Mouse (Mus musculus) liver, embryonic 13.5 days (tissue): ENCODE data around the gene Lpar5. TPM values are rescaled to one million over a fixed set of nuclear protein-coding genes. Genes with fewer than 3 reads are reported as not detected.
"Not testable (repeated sequence)": the region's sequence is repeated elsewhere in the genome, so short reads cannot be mapped to it uniquely, and the experiment has no call there.

Source experiments
- ATAC-seq: fragments of 200-750 bp; cut with Nextera tagmentation; 2 replicates; pipeline ENCODE4 v1.8.0; 2017; ENCODE audit warnings: low read depth, mild to moderate bottlenecking, moderate number of reproducible peaks, moderate library complexity
- DNase-seq: peaks from one replicate; pipeline ENCODE4 v3.0.0; 2022
- H3K27ac ChIP-seq: fragments of 300-500 bp; sonication (generic); 2 replicates; pipeline ENCODE4 v1.5.1; 2015; ENCODE audit warnings: moderate library complexity, mild to moderate bottlenecking, inconsistent platforms
- H3K27me3 ChIP-seq: fragments of 300-500 bp; sonication (generic); 2 replicates; pipeline ENCODE4 v1.6.1; 2015; ENCODE audit warnings: mild to moderate bottlenecking, inconsistent platforms
- H3K36me3 ChIP-seq: fragments of 300-500 bp; sonication (generic); 2 replicates; pipeline ENCODE4 v1.6.1; 2015; ENCODE audit warnings: mild to moderate bottlenecking, inconsistent platforms
- H3K4me1 ChIP-seq: fragments of 300-500 bp; sonication (generic); replicated peaks from 2 replicates; pipeline ENCODE4 v1.6.1; 2015; ENCODE audit warnings: inconsistent platforms
- H3K4me2 ChIP-seq: fragments of 300-500 bp; sonication (generic); 2 replicates; pipeline ENCODE4 v1.6.1; 2015; ENCODE audit warnings: inconsistent platforms, mild to moderate bottlenecking, moderate library complexity
- H3K4me3 ChIP-seq: fragments of 300-500 bp; sonication (generic); replicated peaks from 2 replicates; pipeline ENCODE4 v1.5.1; 2015; ENCODE audit warnings: mild to moderate bottlenecking, inconsistent platforms
- H3K9ac ChIP-seq: fragments of 300-500 bp; sonication (generic); 2 replicates; pipeline ENCODE4 v1.6.1; 2015; ENCODE audit warnings: mild to moderate bottlenecking, inconsistent platforms
- H3K9me3 ChIP-seq: fragments of 300-500 bp; sonication (generic); replicated peaks from 2 replicates; pipeline ENCODE4 v1.6.1; 2016; ENCODE audit warnings: inconsistent platforms
- WGBS: fragments of 180-500 bp; shearing (Covaris S2); methylation state at CpG from one replicate; pipeline ENCODE4 v1.1.7; 2015; ENCODE audit not compliant: insufficient replicate concordance; 5-methylcytosine and 5-hydroxymethylcytosine counted together
- polyA plus RNA-seq: library from polyadenylated mRNA; unstranded; fragments of >200 nt; fragmentation: Nextera tagmentation; extraction: Ambion mirVana; gene quantifications from 2 replicates; pipeline ENCODE4 v1.2.1, GENCODE M21; 2015

Gene Lpar5
- polyA plus RNA-seq = 1.6 and 2.1 TPM in 2 replicates

GRCm38 (mm10) chr6:125067571-125067995, at the start of gene Lpar5:
Gene Lpar5, plus strand, starts transcription at chr6:125067920.
- peak within 1 kb of the TSS; percentile 39; the same call in 1 of the 2 replicates for H3K27ac ChIP-seq
- no peak within 1 kb of the TSS for H3K4me3 ChIP-seq
- H3K27me3 ChIP-seq = no peaks in the 10 kb centered on the region
- H3K4me1 ChIP-seq = peaks cover 63% of the 10 kb centered on the region
- peak within 1 kb of the TSS; percentile 39 for H3K4me2 ChIP-seq
- no peak for ATAC-seq
- WGBS = 48% methylated on average over 8 of the region's 8 CpGs
- H3K9me3 ChIP-seq = no peaks in the 10 kb centered on the region
- no peaks in the 10 kb centered on the region for H3K36me3 ChIP-seq
- peak within 1 kb of the TSS; percentile 41; the same call in 1 of the 2 replicates for H3K9ac ChIP-seq
- DNase-seq = no peak

- not testable (repeated sequence) for H3K4me2 ChIP-seq, H3K4me3 ChIP-seq, H3K4me1 ChIP-seq, H3K27ac ChIP-seq, H3K9ac ChIP-seq, H3K9me3 ChIP-seq, H3K27me3 ChIP-seq
- 39% methylated on average over 8 of the region's 9 CpGs for WGBS
- H3K36me3 ChIP-seq = peaks cover 84% of the 10 kb centered on the region
- ATAC-seq (peak; percentile 41; the same call in 1 of the 2 replicates), DNase-seq (peak; percentile 38)
Measured at GRCm38 (mm10) chr6:125030532-125030931, 37.2 kb upstream of the Lpar5 start.

GRCm38 (mm10) chr6:125031604-125032003, 36.1 kb upstream of the Lpar5 start:
- Histone ChIP-seq H3K27ac (no peak overlapping the region), H3K27me3 (no peaks in the 10 kb centered on the region), H3K9me3 (no peaks in the 10 kb centered on the region), H3K36me3 (peaks cover 85% of the 10 kb centered on the region), H3K4me2 (no peak overlapping the region), H3K4me3 (no peak overlapping the region), H3K4me1 (no peaks in the 10 kb centered on the region), H3K9ac (no peak overlapping the region)
- no peak for DNase-seq
- no peak for ATAC-seq
- WGBS = 89% methylated on average over 16 of the region's 16 CpGs

- peak overlapping the region; percentile 75 for H3K4me3 ChIP-seq
- no peak overlapping the region for H3K27ac ChIP-seq
- 86% methylated on average over 4 of the region's 4 CpGs for WGBS
- H3K9ac ChIP-seq = no peak overlapping the region
- peaks cover 51% of the 10 kb centered on the region for H3K36me3 ChIP-seq
- ATAC-seq = no peak
- no peaks in the 10 kb centered on the region for H3K27me3 ChIP-seq
- no peaks in the 10 kb centered on the region for H3K9me3 ChIP-seq
- DNase-seq = no peak
- peak overlapping the region; percentile 84 for H3K4me2 ChIP-seq
- H3K4me1 ChIP-seq = peaks cover 40% of the 10 kb centered on the region
Measured at GRCm38 (mm10) chr6:125038666-125039065, 29.1 kb upstream of the Lpar5 start.

GRCm38 (mm10) chr6:125039131-125039530, 28.6 kb upstream of the Lpar5 start:
- 5% methylated on average over 8 of the region's 8 CpGs for WGBS
- ATAC-seq (peak; percentile 11; the same call in 1 of the 2 replicates), DNase-seq (peak; percentile 26)
- peaks cover 51% of the 10 kb centered on the region for H3K36me3 ChIP-seq
- peak overlapping the region; percentile 55 for H3K9ac ChIP-seq
- peaks cover 40% of the 10 kb centered on the region for H3K4me1 ChIP-seq
- no peaks in the 10 kb centered on the region for H3K27me3 ChIP-seq
- peak overlapping the region; percentile 75 for H3K4me3 ChIP-seq
- H3K4me2 ChIP-seq = peak overlapping the region; percentile 84
- H3K27ac ChIP-seq = peak overlapping the region; percentile 71
- H3K9me3 ChIP-seq = no peaks in the 10 kb centered on the region

GRCm38 (mm10) chr6:125039533-125040153, 28.1 kb upstream of the Lpar5 start, which contains the start of gene Ing4:
Gene Ing4, plus strand, starts transcription at chr6:125039760.
- H3K4me3 ChIP-seq = peak within 1 kb of the TSS; percentile 75
- H3K9ac ChIP-seq = peak within 1 kb of the TSS; percentile 75
- peak within 1 kb of the TSS; percentile 84 for H3K4me2 ChIP-seq
- H3K4me1 ChIP-seq = peaks cover 40% of the 10 kb centered on the region
- no peaks in the 10 kb centered on the region for H3K9me3 ChIP-seq
- ATAC-seq (peak; percentile 94), DNase-seq (peak; percentile 83)
- H3K27ac ChIP-seq = peak within 1 kb of the TSS; percentile 71
- WGBS = under 1% methylated on average over 26 of the region's 26 CpGs
- H3K36me3 ChIP-seq = peaks cover 52% of the 10 kb centered on the region
- no peaks in the 10 kb centered on the region for H3K27me3 ChIP-seq

GRCm38 (mm10) chr6:125040221-125040620, 27.5 kb upstream of the Lpar5 start:
- H3K9ac ChIP-seq = peak overlapping the region; percentile 75
- 9% methylated on average over 7 of the region's 7 CpGs for WGBS

GRCm38 (mm10) chr6:125041047-125041446, 26.7 kb upstream of the Lpar5 start:
- peaks cover 49% of the 10 kb centered on the region for H3K36me3 ChIP-seq
- ATAC-seq (no peak), DNase-seq (no peak)
- H3K4me3 ChIP-seq = no peak overlapping the region
- H3K27ac ChIP-seq = no peak overlapping the region
- WGBS = 43% methylated on average over 7 of the region's 7 CpGs
- H3K9me3 ChIP-seq = no peaks in the 10 kb centered on the region
- H3K9ac ChIP-seq = no peak overlapping the region
- H3K4me2 ChIP-seq = peak overlapping the region; percentile 84; the same call in 1 of the 2 replicates
- H3K4me1 ChIP-seq = peaks cover 40% of the 10 kb centered on the region
- no peaks in the 10 kb centered on the region for H3K27me3 ChIP-seq

More at GRCm38 (mm10) chr6:125040221-125040620, 27.5 kb upstream of the Lpar5 start:
- Histone ChIP-seq H3K36me3 (peaks cover 52% of the 10 kb centered on the region), H3K4me2 (peak overlapping the region; percentile 84), H3K9me3 (no peaks in the 10 kb centered on the region), H3K4me1 (peaks cover 40% of the 10 kb centered on the region), H3K27ac (peak overlapping the region; percentile 71), H3K4me3 (peak overlapping the region; percentile 75), H3K27me3 (no peaks in the 10 kb centered on the region)
- ATAC-seq = no peak
- DNase-seq = no peak

GRCm38 (mm10) chr6:125042081-125042480, 25.6 kb upstream of the Lpar5 start:
- H3K4me3 ChIP-seq = no peak overlapping the region
- peaks cover 40% of the 10 kb centered on the region for H3K4me1 ChIP-seq
- no peaks in the 10 kb centered on the region for H3K27me3 ChIP-seq
- H3K4me2 ChIP-seq = peak overlapping the region; percentile 11; the same call in 1 of the 2 replicates
- H3K36me3 ChIP-seq = peaks cover 47% of the 10 kb centered on the region
- DNase-seq (no peak), ATAC-seq (no peak)
- peak overlapping the region; percentile 63 for H3K27ac ChIP-seq
- H3K9me3 ChIP-seq = no peaks in the 10 kb centered on the region
- H3K9ac ChIP-seq = 0 out of 2 replicates have a peak overlapping the region, but pooled peaks have one; percentile 20
- WGBS = 61% methylated on average over 7 of the region's 7 CpGs

- Histone ChIP-seq H3K27ac (no peak overlapping the region), H3K4me2 (no peak overlapping the region), H3K9ac (no peak overlapping the region), H3K9me3 (no peaks in the 10 kb centered on the region), H3K36me3 (peaks cover 74% of the 10 kb centered on the region), H3K27me3 (no peaks in the 10 kb centered on the region), H3K4me1 (peaks cover 19% of the 10 kb centered on the region), H3K4me3 (no peak overlapping the region)
- peak; percentile 55 for DNase-seq
- 31% methylated on average over 5 of the region's 5 CpGs for WGBS
- no peak for ATAC-seq
Measured at GRCm38 (mm10) chr6:125046691-125047090, 21.0 kb upstream of the Lpar5 start.

GRCm38 (mm10) chr6:125049678-125050077, 18.0 kb upstream of the Lpar5 start, which contains the start of gene Acrbp:
Gene Acrbp, plus strand, starts transcription at chr6:125049689.
- Histone ChIP-seq H3K27ac (no peak within 1 kb of the TSS), H3K9ac (0 out of 2 replicates have a peak within 1 kb of the TSS, but pooled peaks have one; percentile 13), H3K36me3 (peaks cover 72% of the 10 kb centered on the region), H3K4me3 (no peak within 1 kb of the TSS), H3K27me3 (no peaks in the 10 kb centered on the region), H3K9me3 (no peaks in the 10 kb centered on the region), H3K4me1 (peaks cover 11% of the 10 kb centered on the region), H3K4me2 (peak within 1 kb of the TSS; percentile 17)
- DNase-seq (no peak), ATAC-seq (no peak)
- 42% methylated on average over 20 of the region's 20 CpGs for WGBS
